In genomic region chr10:42951078-42952045, GRCm38 (mm10) we compare ENCODE assay signal across 8 mouse cellular contexts.
DNase-seq lines count a peak whose midpoint lies in the region; ATAC-seq lines count a peak whose summit lies in the region.

No protein-coding gene starts in this region.

- no peak overlapping the region for H3K9ac ChIP-seq in lung, embryonic 16.5 days (ENCODE audit: low read length)
- no peak overlapping the region for H3K9ac ChIP-seq in embryonic facial prominence, embryonic 14.5 days (ENCODE audit: low read depth, low read length)
- H3K9ac ChIP-seq in limb, embryonic 11.5 days (ENCODE audit: low read length): no peak overlapping the region
- no peak overlapping the region for H3K9ac ChIP-seq in stomach, embryonic 14.5 days (replicated peaks; ENCODE audit: low read depth, low read length)

- H3K9me3 ChIP-seq in lung, embryonic 16.5 days (ENCODE audit: control insufficient read depth, low read length): no peaks in the 10 kb centered on the region
- peaks cover 3% of the 10 kb centered on the region; the same call in 1 of the 2 replicates for H3K9me3 ChIP-seq in embryonic facial prominence, embryonic 14.5 days (ENCODE audit: control insufficient read depth, low read length)
- no peaks in the 10 kb centered on the region for H3K9me3 ChIP-seq in limb, embryonic 11.5 days (ENCODE audit: control insufficient read depth, low read length)
- no peaks in the 10 kb centered on the region for H3K9me3 ChIP-seq in stomach, embryonic 14.5 days (ENCODE audit: control insufficient read depth, low read depth, low read length)

- H3K4me1 ChIP-seq in lung, embryonic 16.5 days (replicated peaks; ENCODE audit: control insufficient read depth, insufficient read depth, low read length): no peaks in the 10 kb centered on the region; the same call in 1 of the 2 replicates
- peaks cover 22% of the 10 kb centered on the region for H3K4me1 ChIP-seq in embryonic facial prominence, embryonic 14.5 days (ENCODE audit: control insufficient read depth, insufficient read depth, low read length)
- peaks cover 10% of the 10 kb centered on the region for H3K4me1 ChIP-seq in limb, embryonic 11.5 days (ENCODE audit: control insufficient read depth, insufficient read depth, low read length)
- peaks cover 16% of the 10 kb centered on the region for H3K4me1 ChIP-seq in stomach, embryonic 14.5 days (ENCODE audit: control insufficient read depth, insufficient read depth, low read length)

- peaks cover 25% of the 10 kb centered on the region for H3K27me3 ChIP-seq in lung, embryonic 16.5 days (ENCODE audit: control insufficient read depth, insufficient read depth, low read depth, low read length)
- H3K27me3 ChIP-seq in embryonic facial prominence, embryonic 14.5 days (replicated peaks; ENCODE audit: control insufficient read depth, insufficient read depth, low read length): no peaks in the 10 kb centered on the region
- no peaks in the 10 kb centered on the region for H3K27me3 ChIP-seq in limb, embryonic 11.5 days (ENCODE audit: control insufficient read depth, insufficient read depth, low read length)
- H3K27me3 ChIP-seq in stomach, embryonic 14.5 days (ENCODE audit: control insufficient read depth, insufficient read depth, low read length): no peaks in the 10 kb centered on the region

- no peak overlapping the region for H3K27ac ChIP-seq in lung, embryonic 16.5 days (ENCODE audit: low read length)
- peak overlapping the region; percentile 33; the same call in 1 of the 2 replicates for H3K27ac ChIP-seq in embryonic facial prominence, embryonic 14.5 days (replicated peaks; ENCODE audit: low read depth, low read length)
- H3K27ac ChIP-seq in limb, embryonic 11.5 days (replicated peaks; ENCODE audit: low read depth, low read length): no peak overlapping the region
- no peak overlapping the region for H3K27ac ChIP-seq in stomach, embryonic 14.5 days (ENCODE audit: low read length)

- DNase-seq in lung, postnatal 25 days (ENCODE audit: low spot score): no peak
- DNase-seq in embryonic facial prominence, embryonic 14.5 days (ENCODE audit: low spot score): peak; percentile 55
- no peak for DNase-seq in limb, embryonic 11.5 days (ENCODE audit: low spot score)
- DNase-seq in gastrocnemius, adult 18-20 months (ENCODE audit: low spot score): no peak
- no peak for DNase-seq in adrenal gland, postnatal 10 days

- WGBS in lung, embryonic 16.5 days: 45% methylated on average over 20 of the region's 20 CpGs
- 46% methylated on average over 20 of the region's 20 CpGs for WGBS in embryonic facial prominence, embryonic 14.5 days
- 42% methylated on average over 20 of the region's 20 CpGs for WGBS in limb, embryonic 11.5 days
- 27% methylated on average over 20 of the region's 20 CpGs for WGBS in stomach, embryonic 14.5 days

- H3K36me3 ChIP-seq in lung, embryonic 16.5 days (ENCODE audit: control insufficient read depth, insufficient read depth, low read length): no peaks in the 10 kb centered on the region
- no peaks in the 10 kb centered on the region for H3K36me3 ChIP-seq in embryonic facial prominence, embryonic 14.5 days (ENCODE audit: control insufficient read depth, insufficient read depth, low read length)
- H3K36me3 ChIP-seq in limb, embryonic 11.5 days (ENCODE audit: control insufficient read depth, insufficient read depth, low read length): no peaks in the 10 kb centered on the region
- no peaks in the 10 kb centered on the region for H3K36me3 ChIP-seq in stomach, embryonic 14.5 days (ENCODE audit: control insufficient read depth, insufficient read depth, low read length)

- no peak overlapping the region for H3K4me2 ChIP-seq in lung, embryonic 16.5 days (ENCODE audit: low read depth, low read length)
- H3K4me2 ChIP-seq in embryonic facial prominence, embryonic 14.5 days (ENCODE audit: low read depth, low read length): 0 out of 2 replicates have a peak overlapping the region, but pooled peaks have one; percentile 36
- H3K4me2 ChIP-seq in limb, embryonic 11.5 days (ENCODE audit: low read depth, severe bottlenecking): no peak overlapping the region
- no peak overlapping the region for H3K4me2 ChIP-seq in stomach, embryonic 14.5 days (replicated peaks; ENCODE audit: low read depth, low read length)

- no peak overlapping the region for H3K4me3 ChIP-seq in lung, embryonic 16.5 days (ENCODE audit: low read length)
- H3K4me3 ChIP-seq in embryonic facial prominence, embryonic 14.5 days (ENCODE audit: low read depth, low read length): no peak overlapping the region
- no peak overlapping the region for H3K4me3 ChIP-seq in limb, embryonic 11.5 days (ENCODE audit: low read depth, low read length)
- no peak overlapping the region for H3K4me3 ChIP-seq in stomach, embryonic 14.5 days (ENCODE audit: low read depth, low read length)

- peak; percentile 24 for ATAC-seq in lung, embryonic 16.5 days (ENCODE audit: low read depth)
- ATAC-seq in embryonic facial prominence, embryonic 14.5 days (ENCODE audit: low read depth): peak; percentile 70
- peak; percentile 23; the same call in 1 of the 2 replicates for ATAC-seq in limb, embryonic 11.5 days (ENCODE audit: insufficient number of reproducible peaks, low FRiP score, low TSS enrichment, low read depth)
- ATAC-seq in stomach, embryonic 14.5 days (ENCODE audit: insufficient number of reproducible peaks, insufficient read depth, low FRiP score, low read depth): peak; percentile 16; the same call in 1 of the 2 replicates
- ATAC-seq in monocyte, adult 5-6 weeks (replicated peaks; ENCODE audit: insufficient number of reproducible peaks, low FRiP score, low TSS enrichment, poor library complexity, severe bottlenecking): no peak
